Mouse (Mus musculus) spleen, adult 18-20 months (tissue): ENCODE measurements around the gene Scly.

ENCODE experiments used
- DNase-seq, 2 experiments: peaks; one replicate each; pipeline ENCODE4 v3.0.0; 2022; ENCODE audit warnings: mixed read lengths in 2 of 2

Gene Scly

GRCm38 (mm10) chr1:91364822-91365644, 66.9 kb downstream of the Scly start:
- no peak for DNase-seq

GRCm38 (mm10) chr1:91365816-91366214, 67.7 kb downstream of the Scly start:
- no peak for DNase-seq

- peak; percentile 47 to 75 for DNase-seq
Measured at GRCm38 (mm10) chr1:91366215-91367108, 68.3 kb downstream of the Scly start, which contains the start of gene Erfe. Erfe (plus strand) TSS chr1:91366430.

GRCm38 (mm10) chr1:91367295-91367694, 69.2 kb downstream of the Scly start:
- DNase-seq = no peak

GRCm38 (mm10) chr1:91369408-91369807, 71.3 kb downstream of the Scly start:
- DNase-seq = no peak

GRCm38 (mm10) chr1:91370055-91370454, 71.9 kb downstream of the Scly start:
- no peak for DNase-seq
